In genomic region chr11:98846016-98846415, GRCm38 (mm10) we compare ENCODE assay signal across 11 mouse cellular contexts. TPM values are rescaled to one million over a fixed set of nuclear protein-coding genes. Genes with fewer than 3 reads are reported as not detected.
DNase-seq lines count a peak whose midpoint lies in the region; TF ChIP-seq lines count a peak whose summit lies in the region.
"Had no signal": no experiment of that assay in that cellular context is flagged by ENCODE, and none has a peak within 500 bp of the region (broad histone marks: within the 10 kb centered on the region; RNA-seq: fewer than 3 reads in every experiment).

No protein-coding gene starts in this region.

- H3K36me3 ChIP-seq in ES-E14 (ENCODE audit: control insufficient read depth, insufficient read depth, low read length, poor library complexity, severe bottlenecking) = no peaks in the 10 kb centered on the region
- H3K36me3 ChIP-seq in limb, embryonic 10.5 days = no peaks in the 10 kb centered on the region

- 20% methylated on average over 13 of the region's 13 CpGs for WGBS in cerebellum, adult 2 months
- 52% methylated on average over 13 of the region's 13 CpGs for WGBS in limb, embryonic 10.5 days

- H3K9ac ChIP-seq in ES-E14 (ENCODE audit: insufficient read depth, low read depth, low read length, poor library complexity, severe bottlenecking) = peak overlapping the region; percentile 23; the same call in 1 of the 2 replicates

- in situ Hi-C loops in ES-E14 (cut with MboI; ENCODE audit: low sequenced_read_pairs in 2 of 2, unreplicated experiment in 2 of 2) = no loop called here

- H3K27ac ChIP-seq in cerebellum, adult 2 months (ENCODE audit: insufficient read depth, low read length) = peak overlapping the region; percentile 45
- peak overlapping the region; percentile 60 for H3K27ac ChIP-seq in layer of hippocampus, adult 2 months
- peak overlapping the region; percentile 33; the same call in 1 of the 2 replicates for H3K27ac ChIP-seq in ES-E14 (ENCODE audit: insufficient read depth, low read depth, low read length, poor library complexity, severe bottlenecking)
- no peak overlapping the region for H3K27ac ChIP-seq in cortical plate, adult 2 months (ENCODE audit: insufficient read depth, low read length)
- H3K27ac ChIP-seq in limb, embryonic 10.5 days = no peak overlapping the region

- peak overlapping the region; percentile 15 for H3K4me3 ChIP-seq in cerebellum, adult 2 months (replicated peaks; ENCODE audit: insufficient read depth, low read depth, low read length)
- no peak overlapping the region for H3K4me3 ChIP-seq in layer of hippocampus, adult 2 months
- H3K4me3 ChIP-seq in ES-E14 (ENCODE audit: insufficient read depth in 1 of 2, low read depth in 1 of 2, low read length in 2 of 2, poor library complexity in 1 of 2, severe bottlenecking in 1 of 2) = no peak overlapping the region
- H3K4me3 ChIP-seq in cortical plate, adult 2 months (ENCODE audit: insufficient read depth, low read length) = no peak overlapping the region
- no peak overlapping the region for H3K4me3 ChIP-seq in limb, embryonic 10.5 days
- H3K4me3 ChIP-seq: erythroblast, embryonic 14.5 days had no signal

- peak; percentile 72 to 73 for DNase-seq in cerebellum, adult 2 months
- no peak for DNase-seq in cerebellum, adult 11-12 months
- DNase-seq in layer of hippocampus, adult 2 months (ENCODE audit: low spot score in 2 of 2) = no peak
- no peak for DNase-seq in layer of hippocampus, adult 18-20 months (ENCODE audit: low spot score in 2 of 2)
- no peak for DNase-seq in ES-E14 (ENCODE audit: low read depth, low spot score)
- DNase-seq in limb, embryonic 10.5 days (ENCODE audit: low spot score) = no peak
- no peak for DNase-seq in ovary, adult 18-20 months (ENCODE audit: low spot score)
- DNase-seq: kidney, adult 9 months; lung, postnatal 4 days had no signal

- no peaks in the 10 kb centered on the region for H3K27me3 ChIP-seq in cerebellum, adult 2 months (ENCODE audit: control insufficient read depth, insufficient read depth, low read length)
- peaks cover 29% of the 10 kb centered on the region; the same call in 1 of the 2 replicates for H3K27me3 ChIP-seq in limb, embryonic 10.5 days (ENCODE audit: low read depth, poor library complexity, severe bottlenecking)

- peak; percentile 50 for TF ChIP-seq CTCF in cerebellum, adult 2 months (IDR thresholded peaks at IDR 0.05; ENCODE audit: borderline replicate concordance, insufficient read depth, low read depth, low read length)
- peak; percentile 62 for TF ChIP-seq CTCF in layer of hippocampus, adult 2 months (conservative IDR thresholded peaks at IDR 0.05)
- no peak for TF ChIP-seq CTCF in cortical plate, adult 2 months (IDR thresholded peaks at IDR 0.05; ENCODE audit: extremely low read depth, insufficient read depth, low read length)

- no peak for TF ChIP-seq POLR2A in cerebellum, adult 2 months (IDR thresholded peaks at IDR 0.05; ENCODE audit: borderline replicate concordance, insufficient read depth, low read length)
- TF ChIP-seq POLR2A in cortical plate, adult 2 months (IDR thresholded peaks at IDR 0.05; ENCODE audit: extremely low read depth, insufficient read depth, low read length) = 0 out of 2 replicates have a peak, but pooled peaks have one; percentile 8

- peaks cover 11% of the 10 kb centered on the region for H3K4me1 ChIP-seq in cerebellum, adult 2 months (ENCODE audit: control insufficient read depth, insufficient read depth, low read length)
- peaks cover 4 to 20% of the 10 kb centered on the region in 2 experiments; a peak in 1 of 4 replicates for H3K4me1 ChIP-seq in ES-E14 (ENCODE audit: control insufficient read depth in 2 of 2, insufficient read depth in 2 of 2, low read length in 2 of 2, poor library complexity in 1 of 2)
- H3K4me1 ChIP-seq in cortical plate, adult 2 months (ENCODE audit: control insufficient read depth, insufficient read depth, low read length) = 0 out of 2 replicates have a peak, but pooled peaks cover 2% of the 10 kb centered on the region
- H3K4me1 ChIP-seq in limb, embryonic 10.5 days = peaks cover 24% of the 10 kb centered on the region

- no peaks in the 10 kb centered on the region for H3K9me3 ChIP-seq in ES-E14 (ENCODE audit: control insufficient read depth, insufficient read depth, low read depth, low read length)
- H3K9me3 ChIP-seq in limb, embryonic 10.5 days (replicated peaks) = no peaks in the 10 kb centered on the region

TF ChIP-seq in ES-E14, 5 proteins besides CTCF, POLR2A, EP300 and RAD21:
- TF ChIP-seq MAFK (IDR thresholded peaks at IDR 0.05; ENCODE audit: insufficient read depth, low read depth, low read length) (no peak), CHD2 (IDR thresholded peaks at IDR 0.05; ENCODE audit: low read depth, low read length) (no peak), HCFC1 (IDR thresholded peaks at IDR 0.05; ENCODE audit: borderline replicate concordance, insufficient read depth, low read length) (no peak), ZNF384 (IDR thresholded peaks at IDR 0.05; ENCODE audit: low read depth, low read length) (no peak), ZC3H11A (IDR thresholded peaks at IDR 0.05; ENCODE audit: borderline replicate concordance, low read depth, low read length) (no peak)

RNA-seq across cellular contexts. Expression of gene Rapgefl1, which starts 9.4 kb away (rescaled TPM):
- polyA plus RNA-seq in cerebellum, adult 2 months (2012; rRNA removed) = 56.8 and 58.0 TPM in 2 replicates
- total RNA-seq in layer of hippocampus, adult 2 months (2021) = 100 to 1,000 TPM; 213 to 240 TPM
- total RNA-seq in layer of hippocampus, adult 18-20 months (2021) = 100 to 1,000 TPM; 196 to 203 TPM
- total RNA-seq in ES-E14 (2012; rRNA removed) = 0.98 and 1.4 TPM in 2 replicates
- polyA plus RNA-seq in cortical plate, adult 2 months (2012; rRNA removed) = 153 and 181 TPM in 2 replicates
- polyA plus RNA-seq in limb, embryonic 10.5 days (2016; fragmentation: Nextera tagmentation; extraction: Ambion mirVana) = 1.4 and 1.9 TPM in 2 replicates
- polyA plus RNA-seq: erythroblast, embryonic 14.5 days had no signal

RNA-seq across cellular contexts. Expression of gene Wipf2, which starts 17.4 kb away (rescaled TPM):
- polyA plus RNA-seq in cerebellum, adult 2 months (2012; rRNA removed) = 25.8 and 27.3 TPM in 2 replicates
- 10 to 100 TPM; 68.6 to 70.9 TPM for total RNA-seq in layer of hippocampus, adult 2 months (2021)
- 10 to 100 TPM; 75.9 to 80.7 TPM for total RNA-seq in layer of hippocampus, adult 18-20 months (2021)
- 4.7 and 5.8 TPM in 2 replicates for total RNA-seq in ES-E14 (2012; rRNA removed)
- 35.2 and 36.5 TPM in 2 replicates for polyA plus RNA-seq in cortical plate, adult 2 months (2012; rRNA removed)
- 5.4 and 6.2 TPM in 2 replicates for polyA plus RNA-seq in limb, embryonic 10.5 days (2016; fragmentation: Nextera tagmentation; extraction: Ambion mirVana)

RNA-seq across cellular contexts. Expression of gene Casc3, which starts 41.3 kb away (rescaled TPM):
- 55.5 TPM in 2 replicates for polyA plus RNA-seq in cerebellum, adult 2 months (2012; rRNA removed)
- total RNA-seq in layer of hippocampus, adult 2 months (2021) = 10 to 100 TPM; 61.0 to 62.1 TPM
- 10 to 100 TPM; 57.0 to 58.4 TPM for total RNA-seq in layer of hippocampus, adult 18-20 months (2021)
- 11.7 and 14.6 TPM in 2 replicates for total RNA-seq in ES-E14 (2012; rRNA removed)
- 44.9 and 47.4 TPM in 2 replicates for polyA plus RNA-seq in cortical plate, adult 2 months (2012; rRNA removed)
- polyA plus RNA-seq in limb, embryonic 10.5 days (2016; fragmentation: Nextera tagmentation; extraction: Ambion mirVana) = 46.7 and 51.9 TPM in 2 replicates

RNA-seq across cellular contexts. Expression of gene Msl1, which starts 50.7 kb away (rescaled TPM):
- polyA plus RNA-seq in cerebellum, adult 2 months (2012; rRNA removed) = 99.1 and 103 TPM in 2 replicates
- total RNA-seq in layer of hippocampus, adult 2 months (2021) = 100 to 1,000 TPM; 168 to 178 TPM
- total RNA-seq in layer of hippocampus, adult 18-20 months (2021) = 100 to 1,000 TPM; 178 to 183 TPM
- 18.3 and 27.1 TPM in 2 replicates for total RNA-seq in ES-E14 (2012; rRNA removed)
- polyA plus RNA-seq in cortical plate, adult 2 months (2012; rRNA removed) = 119 and 131 TPM in 2 replicates
- polyA plus RNA-seq in limb, embryonic 10.5 days (2016; fragmentation: Nextera tagmentation; extraction: Ambion mirVana) = 22.8 and 25.0 TPM in 2 replicates

Comparison
In these comparisons a context has a peak if more than half of its experiments do, and no peak if none do; other contexts are left out.
1. DNase-seq: peak in cerebellum, adult 2 months (2 of 2); none in cerebellum, adult 11-12 months (single experiment), layer of hippocampus, adult 2 months (0 of 2), layer of hippocampus, adult 18-20 months (0 of 2), ES-E14 (single experiment), limb, embryonic 10.5 days (single experiment) and ovary, adult 18-20 months (single experiment).
2. H3K27ac ChIP-seq: peak in cerebellum, adult 2 months (single experiment), layer of hippocampus, adult 2 months (single experiment) and ES-E14 (single experiment); none in cortical plate, adult 2 months (single experiment) and limb, embryonic 10.5 days (single experiment).
3. RNA of gene Rapgefl1, which starts 9.4 kb away (total RNA-seq): 213 to 240 TPM in layer of hippocampus, adult 2 months and 196 to 203 TPM in layer of hippocampus, adult 18-20 months; 0.98 to 1.4 TPM in ES-E14; every median in the first group is over 10 times any median in the second.
4. RNA of gene Wipf2, which starts 17.4 kb away (total RNA-seq): 75.9 to 80.7 TPM in layer of hippocampus, adult 18-20 months and 68.6 to 70.9 TPM in layer of hippocampus, adult 2 months; 4.7 to 5.8 TPM in ES-E14; every median in the first group is over 10 times any median in the second.